Mouse (Mus musculus) heart, embryonic 13.5 days (tissue): ENCODE results near the gene Vmn2r29. TPM values are rescaled to one million over a fixed set of nuclear protein-coding genes. Genes with fewer than 3 reads are reported as not detected.
"Not testable (repeated sequence)": the region's sequence is repeated elsewhere in the genome, so short reads cannot be mapped to it uniquely, and the experiment has no call there.

Experiments
- ATAC-seq: fragments of 200-750 bp; cut with Nextera tagmentation; 2 replicates; pipeline ENCODE4 v1.8.0; 2017; ENCODE audit warnings: moderate TSS enrichment; ENCODE audit not compliant: insufficient number of reproducible peaks, low FRiP score, low TSS enrichment; ENCODE audit errors: extremely low read depth
- H3K27ac ChIP-seq: fragments of 300-500 bp; sonication (generic); replicated peaks from 2 replicates; pipeline ENCODE4 v1.5.1; 2015; ENCODE audit warnings: moderate library complexity, mild to moderate bottlenecking, inconsistent platforms
- H3K27me3 ChIP-seq: fragments of 300-500 bp; sonication (generic); replicated peaks from 2 replicates; pipeline ENCODE4 v1.6.1; 2015; ENCODE audit warnings: mild to moderate bottlenecking, inconsistent platforms
- H3K36me3 ChIP-seq: fragments of 300-500 bp; sonication (generic); 2 replicates; pipeline ENCODE4 v1.6.1; 2015; ENCODE audit warnings: mild to moderate bottlenecking, inconsistent platforms
- H3K4me1 ChIP-seq: fragments of 300-500 bp; sonication (generic); 2 replicates; pipeline ENCODE4 v1.6.1; 2015; ENCODE audit warnings: inconsistent platforms
- H3K4me2 ChIP-seq: fragments of 300-500 bp; sonication (generic); 2 replicates; pipeline ENCODE4 v1.6.1; 2015; ENCODE audit warnings: inconsistent platforms, mild to moderate bottlenecking, moderate library complexity
- H3K4me3 ChIP-seq: fragments of 300-500 bp; sonication (generic); 2 replicates; pipeline ENCODE4 v1.5.1; 2015; ENCODE audit warnings: moderate library complexity, mild to moderate bottlenecking, inconsistent platforms
- H3K9ac ChIP-seq: fragments of 300-500 bp; sonication (generic); 2 replicates; pipeline ENCODE4 v1.6.1; 2015; ENCODE audit warnings: inconsistent platforms, mild to moderate bottlenecking, moderate library complexity
- H3K9me3 ChIP-seq: fragments of 300-500 bp; sonication (generic); 2 replicates; pipeline ENCODE4 v1.6.1; 2016; ENCODE audit warnings: inconsistent platforms
- WGBS: fragments of 180-500 bp; shearing (Covaris S2); methylation state at CpG from one replicate; pipeline ENCODE4 v1.1.7; 2015; ENCODE audit warnings: mixed read lengths; 5-methylcytosine and 5-hydroxymethylcytosine counted together
- polyA plus RNA-seq: library from polyadenylated mRNA; unstranded; fragments of >200 nt; fragmentation: Nextera tagmentation; extraction: Ambion mirVana; gene quantifications from 2 replicates; pipeline ENCODE4 v1.2.1, GENCODE M21; 2015

Gene Vmn2r29
- 0.07 TPM in 1 of 2 replicates, not detected in the other for polyA plus RNA-seq

- H3K9me3 ChIP-seq, H3K36me3 ChIP-seq, ATAC-seq, H3K9ac ChIP-seq, H3K4me2 ChIP-seq, H3K27ac ChIP-seq, H3K4me3 ChIP-seq, H3K4me1 ChIP-seq, H3K27me3 ChIP-seq: not testable (repeated sequence)
- WGBS: no CpG with 5 or more reads among the region's 1 CpGs
Observed at GRCm38 (mm10) chr7:7247228-7247627, at the start of gene Vmn2r29. Gene Vmn2r29, minus strand, starts transcription at chr7:7247328.

DNA sequence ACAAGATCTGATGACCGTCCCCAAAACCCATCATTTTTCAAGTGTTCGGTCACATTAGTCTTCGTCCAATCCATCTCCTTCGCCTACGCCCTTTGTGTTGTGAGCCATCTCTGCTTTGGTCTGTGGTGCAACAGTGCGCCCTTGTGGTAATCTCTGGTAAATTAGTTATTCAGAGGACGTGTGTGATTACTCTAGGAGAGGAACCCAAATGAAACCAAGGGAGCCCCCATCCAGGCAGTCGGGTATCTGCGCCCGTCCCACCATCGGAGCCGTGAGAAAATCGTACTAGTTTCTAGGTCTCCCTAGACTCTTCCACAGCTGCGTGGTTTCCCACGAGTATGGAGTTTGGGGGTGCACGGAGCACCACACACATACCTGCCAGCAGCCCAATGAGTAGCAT is 48.5 kb upstream of the Vmn2r29 start:
- 78% methylated on average over 16 of the region's 16 CpGs for WGBS
- Histone ChIP-seq H3K36me3 (peaks cover 57% of the 10 kb centered on the region), H3K27ac (no peak overlapping the region), H3K9me3 (no peaks in the 10 kb centered on the region), H3K4me3 (no peak overlapping the region), H3K4me2 (no peak overlapping the region), H3K27me3 (no peaks in the 10 kb centered on the region), H3K4me1 (peaks cover 8% of the 10 kb centered on the region; the same call in 1 of the 2 replicates), H3K9ac (no peak overlapping the region)
- no peak for ATAC-seq

GRCm38 (mm10) chr7:7281383-7281782 is 34.3 kb upstream of the Vmn2r29 start:
- H3K9ac ChIP-seq: no peak overlapping the region
- H3K4me3 ChIP-seq: no peak overlapping the region
- no peaks in the 10 kb centered on the region for H3K4me1 ChIP-seq
- peaks cover 3% of the 10 kb centered on the region; the same call in 1 of the 2 replicates for H3K9me3 ChIP-seq
- H3K27ac ChIP-seq: no peak overlapping the region
- no peaks in the 10 kb centered on the region for H3K27me3 ChIP-seq
- 53% methylated on average over 1 of the region's 1 CpGs for WGBS
- H3K36me3 ChIP-seq: peaks cover 35% of the 10 kb centered on the region
- ATAC-seq: no peak
- H3K4me2 ChIP-seq: no peak overlapping the region

DNA sequence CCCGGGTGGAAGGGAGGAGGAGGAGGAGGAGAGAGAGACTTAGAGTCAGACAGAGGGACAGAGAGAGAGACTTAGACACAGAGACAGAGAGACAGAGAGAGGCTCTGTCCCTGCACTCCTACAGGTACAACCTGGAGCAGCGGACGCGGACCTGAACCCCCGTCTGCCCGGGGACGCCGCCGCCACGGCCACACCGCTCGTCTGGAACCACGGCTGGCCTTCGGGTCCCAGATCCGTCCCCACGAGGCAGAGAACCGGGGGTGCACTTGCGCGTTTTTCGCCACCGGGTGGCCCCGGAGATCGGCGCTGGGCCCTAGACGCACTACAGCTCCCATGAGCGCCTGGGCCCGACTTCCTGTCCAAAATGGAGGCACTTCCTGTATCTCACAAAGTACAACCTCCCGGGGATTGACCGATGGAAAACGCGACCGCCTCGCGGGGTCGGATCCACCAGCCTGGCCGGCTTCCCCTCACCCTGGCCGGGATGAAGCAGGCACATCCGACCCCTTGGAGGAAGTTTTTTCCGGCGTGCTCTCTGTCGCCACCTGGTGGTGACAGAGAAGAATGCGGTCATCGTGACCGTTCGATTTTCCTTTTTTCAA is 30.9 kb upstream of the Vmn2r29 start, which contains the start of gene Gm45844:
Gene Gm45844, minus strand, starts transcription at position 324 of the 602 bp plus-strand sequence.
- H3K4me2 ChIP-seq: peak within 1 kb of the TSS; percentile 43
- not testable (repeated sequence) for H3K27me3 ChIP-seq, H3K4me1 ChIP-seq, H3K9me3 ChIP-seq
- peaks cover 10% of the 10 kb centered on the region for H3K36me3 ChIP-seq
- peak; percentile 99 for ATAC-seq
- H3K27ac ChIP-seq: peak within 1 kb of the TSS; percentile 1
- H3K9ac ChIP-seq: peak within 1 kb of the TSS; percentile 24
- 40% methylated on average over 45 of the region's 45 CpGs for WGBS
- peak within 1 kb of the TSS; percentile 41 for H3K4me3 ChIP-seq

GRCm38 (mm10) chr7:7277556-7277955 is 30.4 kb upstream of the Vmn2r29 start:
- H3K9ac ChIP-seq: peak overlapping the region; percentile 24
- H3K4me2 ChIP-seq: peak overlapping the region; percentile 43
- H3K27ac ChIP-seq: peak overlapping the region; percentile 1
- not testable (repeated sequence) for H3K27me3 ChIP-seq, H3K4me1 ChIP-seq, H3K36me3 ChIP-seq, H3K9me3 ChIP-seq
- WGBS: 59% methylated on average over 24 of the region's 24 CpGs
- ATAC-seq: peak; percentile 29; the same call in 1 of the 2 replicates
- peak overlapping the region; percentile 41 for H3K4me3 ChIP-seq

GRCm38 (mm10) chr7:7209313-7210151 is 37.6 kb downstream of the Vmn2r29 start, which contains the start of gene Zfp772:
Gene Zfp772, minus strand, starts transcription at chr7:7209998.
- H3K36me3 ChIP-seq: peaks cover 16% of the 10 kb centered on the region
- H3K9me3 ChIP-seq, H3K27ac ChIP-seq, H3K27me3 ChIP-seq, H3K4me1 ChIP-seq, ATAC-seq: not testable (repeated sequence)
- H3K4me2 ChIP-seq: peak within 1 kb of the TSS; percentile 73
- peak within 1 kb of the TSS; percentile 80 for H3K9ac ChIP-seq
- WGBS: under 1% methylated on average over 24 of the region's 24 CpGs
- peak within 1 kb of the TSS; percentile 62 for H3K4me3 ChIP-seq

DNA sequence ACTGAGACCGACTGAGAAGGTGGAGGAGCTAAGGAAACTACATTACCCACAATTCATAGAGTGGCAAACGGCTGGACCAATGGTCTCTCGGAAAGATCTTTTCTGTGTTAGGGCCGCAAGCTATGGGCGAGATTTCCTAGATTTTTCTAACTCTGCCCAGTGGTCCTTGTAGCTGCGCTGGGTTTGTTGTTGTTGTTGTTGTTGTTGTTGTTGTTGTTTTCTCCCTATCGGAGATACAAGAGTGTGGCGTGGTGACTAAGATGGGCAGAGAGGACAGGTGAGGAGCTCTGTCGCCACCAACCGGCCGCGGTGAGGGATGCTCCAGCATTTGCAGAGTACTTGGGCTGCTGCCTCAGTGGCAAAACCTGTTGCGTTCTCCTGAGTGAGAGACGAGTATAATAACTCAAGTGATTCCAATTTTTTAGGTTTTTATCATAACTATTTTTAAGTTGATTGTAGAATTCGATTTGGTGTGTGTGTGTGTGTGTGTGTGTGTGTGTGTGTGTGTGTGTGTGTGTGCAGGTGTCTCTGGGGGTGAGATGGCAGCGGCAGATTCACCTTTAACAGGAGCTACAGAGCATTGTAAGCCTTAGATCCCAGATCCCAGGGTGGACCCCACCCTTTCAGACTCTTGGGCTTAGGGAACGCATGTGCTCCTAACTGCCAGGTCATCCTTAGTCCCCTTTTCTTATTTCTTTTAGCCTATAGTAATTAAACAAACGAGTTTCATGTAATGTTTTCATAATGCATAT is 58.8 kb downstream of the Vmn2r29 start:
- WGBS: 9% methylated on average over 18 of the region's 18 CpGs
- H3K9ac ChIP-seq: peak overlapping the region; percentile 62

GRCm38 (mm10) chr7:7187417-7188190 is 59.5 kb downstream of the Vmn2r29 start:
- H3K27ac ChIP-seq: no peak overlapping the region
- peaks cover 5% of the 10 kb centered on the region; the same call in 1 of the 2 replicates for H3K4me1 ChIP-seq
- no peaks in the 10 kb centered on the region for H3K9me3 ChIP-seq
- peak overlapping the region; percentile 68 for H3K4me3 ChIP-seq
- H3K27me3 ChIP-seq: no peaks in the 10 kb centered on the region
- no peak for ATAC-seq
- 33% methylated on average over 13 of the region's 13 CpGs for WGBS
- peaks cover 13% of the 10 kb centered on the region for H3K36me3 ChIP-seq
- peak overlapping the region; percentile 66 for H3K4me2 ChIP-seq
- H3K9ac ChIP-seq: peak overlapping the region; percentile 62; the same call in 1 of the 2 replicates

More for the DNA sequence above, 58.8 kb downstream of the Vmn2r29 start:
- H3K27ac ChIP-seq: no peak overlapping the region
- peak overlapping the region; percentile 66 for H3K4me2 ChIP-seq
- H3K4me1 ChIP-seq: peaks cover 5% of the 10 kb centered on the region; the same call in 1 of the 2 replicates
- peak; percentile 73 for ATAC-seq
- H3K4me3 ChIP-seq: peak overlapping the region; percentile 68
- peaks cover 7% of the 10 kb centered on the region for H3K36me3 ChIP-seq
- H3K9me3 ChIP-seq: no peaks in the 10 kb centered on the region
- H3K27me3 ChIP-seq: no peaks in the 10 kb centered on the region

DNA sequence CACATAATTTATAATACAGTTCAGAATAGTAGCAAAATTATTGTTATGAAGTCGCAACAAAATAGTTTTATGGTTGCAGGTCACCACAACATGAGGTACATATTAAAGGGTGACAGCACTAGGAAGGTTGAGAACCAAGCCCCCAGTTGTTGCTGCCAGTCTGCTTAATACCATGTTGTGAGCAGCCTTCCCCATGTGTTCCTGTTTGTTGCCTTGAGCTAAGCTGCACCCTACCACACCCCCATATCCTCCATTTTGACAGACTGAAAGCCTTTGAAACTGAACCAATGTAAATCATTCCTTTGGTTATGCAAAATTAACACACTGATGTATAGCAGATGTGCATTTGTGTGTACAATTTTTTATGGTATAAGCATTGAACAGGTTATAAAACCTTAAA is 61.2 kb downstream of the Vmn2r29 start:
- Histone ChIP-seq H3K27me3 (no peaks in the 10 kb centered on the region), H3K4me3 (no peak overlapping the region), H3K9me3 (no peaks in the 10 kb centered on the region), H3K4me2 (no peak overlapping the region), H3K4me1 (peaks cover 5% of the 10 kb centered on the region; the same call in 1 of the 2 replicates), H3K36me3 (peaks cover 30% of the 10 kb centered on the region), H3K27ac (no peak overlapping the region), H3K9ac (no peak overlapping the region)
- WGBS: 86% methylated on average over 1 of the region's 1 CpGs
- ATAC-seq: no peak
